Mouse (Mus musculus) kidney, embryonic 14.5 days (tissue): ENCODE results near the gene Gm28539. TPM values are rescaled to one million over a fixed set of nuclear protein-coding genes. Genes with fewer than 3 reads are reported as not detected.
A peak's percentile ranks its signal among the peaks of the same experiment; 100 is the strongest.

ENCODE experiments used
- ATAC-seq: fragments of 200-750 bp; cut with Nextera tagmentation; 2 replicates; pipeline ENCODE4 v1.8.0; 2017; ENCODE audit warnings: moderate number of reproducible peaks, mild to moderate bottlenecking, moderate TSS enrichment, moderate library complexity; ENCODE audit not compliant: low FRiP score, low TSS enrichment
- H3K27ac ChIP-seq: fragments of 300-500 bp; sonication (generic); 2 replicates; pipeline ENCODE4 v1.5.1; 2014; ENCODE audit warnings: low read depth, mild to moderate bottlenecking, low read length, moderate library complexity, mixed read lengths
- H3K27me3 ChIP-seq: fragments of 300-500 bp; sonication (generic); 2 replicates; pipeline ENCODE4 v1.6.1; 2014; ENCODE audit warnings: mild to moderate bottlenecking, low read length; ENCODE audit not compliant: control insufficient read depth, insufficient read depth
- H3K36me3 ChIP-seq: fragments of 300-500 bp; sonication (generic); 2 replicates; pipeline ENCODE4 v1.6.1; 2014; ENCODE audit warnings: low read length, mixed read lengths; ENCODE audit not compliant: control insufficient read depth, insufficient read depth
- H3K4me1 ChIP-seq: fragments of 300-500 bp; sonication (generic); 2 replicates; pipeline ENCODE4 v1.6.1; 2014; ENCODE audit warnings: low read length, mixed read lengths; ENCODE audit not compliant: control insufficient read depth, insufficient read depth
- H3K4me2 ChIP-seq: fragments of 300-500 bp; sonication (generic); replicated peaks from 2 replicates; pipeline ENCODE4 v1.6.1; 2014; ENCODE audit warnings: low read depth, mild to moderate bottlenecking, low read length
- H3K4me3 ChIP-seq: fragments of 300-500 bp; sonication (generic); 2 replicates; pipeline ENCODE4 v1.5.1; 2014; ENCODE audit warnings: mild to moderate bottlenecking, low read length
- H3K9ac ChIP-seq: fragments of 300-500 bp; sonication (generic); 2 replicates; pipeline ENCODE4 v1.6.1; 2014; ENCODE audit warnings: low read depth, mild to moderate bottlenecking, low read length, moderate library complexity
- H3K9me3 ChIP-seq: fragments of 300-500 bp; sonication (generic); 2 replicates; pipeline ENCODE4 v1.6.1; 2016; ENCODE audit warnings: low read length; ENCODE audit not compliant: control insufficient read depth
- WGBS: fragments of 180-500 bp; shearing (Covaris S2); extraction: QIAGEN DNeasy Blood & Tissue Kit; methylation state at CpG from one replicate; pipeline ENCODE4 v1.1.7; 2014; 5-methylcytosine and 5-hydroxymethylcytosine counted together
- polyA plus RNA-seq: library from polyadenylated mRNA; unstranded; fragments of >200 nt; fragmentation: Nextera tagmentation; extraction: Ambion mirVana; gene quantifications from 2 replicates; pipeline ENCODE4 v1.2.1, GENCODE M21; 2014

The Gm28539 gene
- polyA plus RNA-seq: not detected in 2 replicates

DNA sequence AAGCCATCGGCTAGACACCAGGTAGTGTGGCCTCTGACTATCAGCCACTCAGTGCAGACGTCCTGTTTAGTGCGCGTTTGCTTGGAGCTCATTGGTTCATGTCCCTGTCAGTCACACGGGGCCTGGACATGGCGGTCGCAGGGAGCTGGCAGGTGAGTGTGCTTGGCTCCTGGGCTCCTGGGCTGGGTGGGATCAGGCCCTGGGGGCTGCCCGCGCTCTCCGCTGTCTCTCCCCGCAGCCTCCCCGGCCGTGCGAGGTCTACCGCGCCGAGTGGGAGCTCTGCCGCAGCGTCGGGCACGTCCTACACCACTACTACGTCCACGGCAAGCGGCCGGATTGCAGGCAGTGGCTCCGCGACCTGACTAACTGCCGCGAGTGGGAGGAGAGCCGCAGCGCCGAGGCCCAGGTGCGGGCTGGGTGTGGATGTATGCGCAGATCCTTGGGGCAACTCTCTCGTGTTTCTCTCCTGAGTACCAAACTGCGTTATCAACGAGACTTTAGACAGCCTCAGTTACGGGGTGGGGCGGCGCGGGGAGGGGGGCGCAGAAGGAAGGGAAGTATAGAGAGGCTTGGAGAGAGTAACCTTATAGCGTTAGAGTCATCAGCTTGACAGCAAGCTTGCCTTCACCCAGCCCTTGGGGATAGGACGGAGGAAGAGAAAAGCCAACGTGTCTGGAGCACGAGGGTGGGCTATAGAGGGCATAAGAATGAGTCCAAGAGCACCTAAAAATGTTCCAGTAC is at the start of gene Gm28539, which contains the start of gene 2510002D24Rik:
Gene Gm28539, plus strand, starts transcription at position 117 of the 741 bp plus-strand sequence.
Gene 2510002D24Rik, plus strand, starts transcription at position 111 of the 741 bp plus-strand sequence.
- WGBS: 1% methylated on average over 46 of the region's 46 CpGs
- Histone ChIP-seq H3K4me3 (peak within 1 kb of the TSS; percentile 83), H3K27ac (peak within 1 kb of the TSS; percentile 19; the same call in 1 of the 2 replicates), H3K4me1 (no peaks in the 10 kb centered on the region), H3K36me3 (peaks cover 36% of the 10 kb centered on the region), H3K9me3 (no peaks in the 10 kb centered on the region), H3K9ac (peak within 1 kb of the TSS; percentile 86), H3K4me2 (peak within 1 kb of the TSS; percentile 62), H3K27me3 (no peaks in the 10 kb centered on the region)
- peak; percentile 97 for ATAC-seq

GRCm38 (mm10) chr16:18786652-18787051 is 49.7 kb upstream of the Gm28539 start:
- Histone ChIP-seq H3K27me3 (no peaks in the 10 kb centered on the region), H3K27ac (no peak overlapping the region), H3K4me1 (peaks cover 4% of the 10 kb centered on the region; the same call in 1 of the 2 replicates), H3K9ac (no peak overlapping the region), H3K4me3 (no peak overlapping the region), H3K36me3 (peaks cover 80% of the 10 kb centered on the region), H3K4me2 (no peak overlapping the region), H3K9me3 (no peaks in the 10 kb centered on the region)
- ATAC-seq: no peak
- 90% methylated on average over 10 of the region's 10 CpGs for WGBS

GRCm38 (mm10) chr16:18788627-18789406 is 47.6 kb upstream of the Gm28539 start:
- ATAC-seq: no peak
- Histone ChIP-seq H3K4me3 (no peak overlapping the region), H3K27me3 (no peaks in the 10 kb centered on the region), H3K4me1 (no peaks in the 10 kb centered on the region), H3K9ac (no peak overlapping the region), H3K4me2 (no peak overlapping the region), H3K27ac (no peak overlapping the region), H3K9me3 (no peaks in the 10 kb centered on the region), H3K36me3 (peaks cover 85% of the 10 kb centered on the region)
- WGBS: 82% methylated on average over 10 of the region's 10 CpGs

DNA sequence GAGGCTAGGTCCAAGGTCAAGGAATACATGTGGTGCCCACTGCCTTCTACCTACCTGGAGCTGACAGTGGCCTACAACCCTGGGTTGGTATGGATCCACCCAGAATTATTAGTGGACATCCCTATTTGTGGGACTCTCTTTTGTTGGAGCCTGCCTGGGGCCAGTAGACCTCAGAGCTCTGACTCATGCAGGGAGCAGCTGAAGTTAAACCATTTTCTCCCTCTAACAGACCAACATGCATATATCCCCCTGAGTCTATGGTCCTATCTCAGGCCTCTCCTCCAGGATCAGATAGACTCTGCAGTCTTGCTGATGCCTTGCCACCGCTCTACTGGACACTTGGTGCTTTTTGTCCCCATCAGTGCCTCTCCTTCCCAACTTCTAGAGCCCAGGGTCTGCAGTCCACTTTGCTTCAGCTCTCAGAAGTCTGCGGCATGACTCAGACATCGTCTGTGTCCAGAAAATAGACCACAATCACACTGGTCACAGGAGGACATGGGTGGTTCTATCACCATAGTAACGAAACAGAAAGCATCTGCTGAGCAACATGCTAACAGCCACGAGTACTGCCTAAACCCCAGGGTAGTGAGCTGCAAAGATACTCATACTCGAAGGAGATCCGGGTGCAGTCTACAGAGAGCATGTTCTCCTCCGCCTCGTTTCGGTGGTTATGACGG is 41.0 kb upstream of the Gm28539 start:
- Histone ChIP-seq H3K9ac (no peak overlapping the region), H3K4me1 (no peaks in the 10 kb centered on the region), H3K4me2 (no peak overlapping the region), H3K4me3 (no peak overlapping the region; the same call in 1 of the 2 replicates), H3K9me3 (no peaks in the 10 kb centered on the region), H3K27ac (no peak overlapping the region), H3K27me3 (no peaks in the 10 kb centered on the region), H3K36me3 (peaks cover 87% of the 10 kb centered on the region)
- 93% methylated on average over 11 of the region's 11 CpGs for whole genome bisulfite sequencing
- no peak for ATAC-seq

DNA sequence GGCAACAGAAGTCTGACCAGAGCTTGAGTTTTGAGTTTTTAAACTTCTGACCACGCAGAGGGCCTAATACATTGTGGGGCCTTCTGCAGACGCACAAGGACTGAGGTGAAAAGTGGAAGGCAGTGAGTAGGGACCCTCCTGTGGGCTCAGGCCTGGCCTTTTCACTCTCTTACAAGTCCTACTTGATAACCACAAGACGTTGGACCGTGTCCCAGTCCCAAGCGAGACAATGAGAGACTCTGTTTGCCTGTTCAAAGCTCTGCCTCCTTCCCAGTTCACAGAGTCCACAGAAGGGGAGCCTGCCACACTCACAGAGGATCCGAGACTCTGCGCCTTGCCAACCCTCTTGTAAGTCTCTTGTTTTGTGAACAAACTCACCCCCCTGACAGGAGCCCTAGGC is 39.7 kb upstream of the Gm28539 start:
- Histone ChIP-seq H3K9ac (no peak overlapping the region), H3K9me3 (no peaks in the 10 kb centered on the region), H3K4me3 (no peak overlapping the region), H3K4me2 (no peak overlapping the region), H3K27me3 (no peaks in the 10 kb centered on the region), H3K27ac (no peak overlapping the region), H3K36me3 (peaks cover 87% of the 10 kb centered on the region), H3K4me1 (no peaks in the 10 kb centered on the region)
- no peak for ATAC-seq
- WGBS: 94% methylated on average over 7 of the region's 7 CpGs

DNA sequence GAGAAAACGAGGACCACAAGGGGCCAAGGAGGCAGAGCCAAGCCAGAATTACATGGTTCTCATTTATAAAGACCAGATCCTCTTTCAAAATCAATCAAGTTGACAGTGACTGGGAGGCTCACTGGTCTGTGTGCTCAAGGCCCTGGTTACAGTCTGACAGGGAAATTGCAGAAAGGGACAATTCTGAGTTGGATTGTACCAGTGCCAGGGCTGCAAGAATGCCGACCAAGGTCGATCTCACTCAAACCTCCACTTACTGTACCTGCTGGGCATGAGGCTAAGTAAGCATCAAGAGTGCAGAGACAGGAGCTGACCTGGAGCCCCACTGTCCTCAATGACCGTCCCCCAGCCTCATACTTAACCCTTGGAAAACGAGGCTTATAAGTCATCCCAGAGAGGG is 38.2 kb upstream of the Gm28539 start:
- H3K4me2 ChIP-seq: no peak overlapping the region
- no peak for ATAC-seq
- H3K4me1 ChIP-seq: no peaks in the 10 kb centered on the region
- WGBS: 86% methylated on average over 5 of the region's 5 CpGs
- H3K36me3 ChIP-seq: peaks cover 78% of the 10 kb centered on the region
- no peak overlapping the region for H3K9ac ChIP-seq
- no peaks in the 10 kb centered on the region for H3K27me3 ChIP-seq
- H3K4me3 ChIP-seq: no peak overlapping the region
- no peaks in the 10 kb centered on the region for H3K9me3 ChIP-seq
- H3K27ac ChIP-seq: no peak overlapping the region

GRCm38 (mm10) chr16:18798841-18799240 is 37.5 kb upstream of the Gm28539 start:
- Histone ChIP-seq H3K9me3 (no peaks in the 10 kb centered on the region), H3K4me2 (no peak overlapping the region), H3K9ac (no peak overlapping the region), H3K36me3 (peaks cover 75% of the 10 kb centered on the region), H3K4me3 (no peak overlapping the region), H3K27ac (no peak overlapping the region), H3K27me3 (no peaks in the 10 kb centered on the region), H3K4me1 (no peaks in the 10 kb centered on the region)
- 75% methylated on average over 2 of the region's 2 CpGs for WGBS
- no peak for ATAC-seq

DNA sequence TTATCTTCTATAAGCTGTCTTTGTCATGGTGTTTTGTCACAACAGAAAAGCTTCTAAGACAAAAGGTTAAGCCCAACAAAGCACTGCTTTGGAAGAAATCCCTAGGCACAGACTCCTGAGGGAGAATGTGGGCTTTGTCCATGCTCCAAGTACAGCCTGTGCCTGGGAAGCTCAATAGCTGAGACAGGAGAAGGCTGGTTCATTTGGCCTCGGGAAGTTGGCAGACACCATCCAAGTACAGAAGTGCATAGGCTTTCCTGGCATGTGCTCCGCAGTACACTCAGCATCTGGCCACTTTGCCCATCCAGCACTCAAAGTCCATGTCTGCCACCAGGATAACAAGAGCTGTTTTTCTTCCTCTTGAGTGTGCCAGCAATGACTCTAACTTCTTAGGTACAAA is 30.6 kb upstream of the Gm28539 start:
- H3K27ac ChIP-seq: no peak overlapping the region
- no peak overlapping the region for H3K9ac ChIP-seq
- H3K4me2 ChIP-seq: no peak overlapping the region
- no peak for ATAC-seq
- peaks cover 70% of the 10 kb centered on the region for H3K36me3 ChIP-seq
- H3K27me3 ChIP-seq: no peaks in the 10 kb centered on the region
- 95% methylated on average over 2 of the region's 2 CpGs for WGBS
- peaks cover 2% of the 10 kb centered on the region for H3K4me1 ChIP-seq
- H3K9me3 ChIP-seq: no peaks in the 10 kb centered on the region
- H3K4me3 ChIP-seq: no peak overlapping the region
